Mouse (Mus musculus) CH12.LX (cell line): ENCODE measurements around the gene Arrdc3. TPM values are rescaled to one million over a fixed set of nuclear protein-coding genes. Genes with fewer than 3 reads are reported as not detected.
"Not testable (repeated sequence)": the region's sequence is repeated elsewhere in the genome, so short reads cannot be mapped to it uniquely, and the experiment has no call there.

Experiments
- DNase-seq: peaks from one replicate; pipeline ENCODE4 v3.0.0-alpha.2; 2013; ENCODE audit errors: extremely low read depth
- H3K27ac ChIP-seq: 2 replicates; pipeline ENCODE4 v1.5.1; 2012; ENCODE audit warnings: low read depth, mild to moderate bottlenecking, control low read depth, moderate library complexity; ENCODE audit not compliant: insufficient read depth
- H3K27me3 ChIP-seq: replicated peaks from 2 replicates; pipeline ENCODE3; 2012; ENCODE audit warnings: inconsistent platforms
- H3K36me3 ChIP-seq, 2 experiments: replicated peaks in 1 of 2; 2 replicates each; pipeline versions ENCODE3 to v1.6.1; 2012; ENCODE audit warnings: inconsistent platforms in 1 of 2, low read length in 1 of 2, mild to moderate bottlenecking in 1 of 2, mixed read lengths in 1 of 2, moderate library complexity in 1 of 2; ENCODE audit not compliant: control insufficient read depth in 1 of 2, insufficient read depth in 1 of 2
- H3K4me1 ChIP-seq, 2 experiments: 2 replicates each; pipeline ENCODE4 v1.6.1; 2012; ENCODE audit warnings: inconsistent platforms in 1 of 2, moderate library complexity in 1 of 2; ENCODE audit not compliant: insufficient read depth in 2 of 2, control insufficient read depth in 1 of 2
- H3K4me2 ChIP-seq: 2 replicates; pipeline ENCODE4 v1.6.1; 2012; ENCODE audit warnings: low read depth, mild to moderate bottlenecking, control low read depth; ENCODE audit not compliant: poor library complexity, insufficient read depth, severe bottlenecking
- H3K4me3 ChIP-seq, 3 experiments: fragments of 150-350 bp in 1 of 3; sonication (generic) in 1 of 3; replicated peaks in 1 of 3; 2 replicates each; pipeline versions ENCODE3 to v1.5.1; 2011 to 2012; ENCODE audit warnings: low read depth in 2 of 3, low read length in 2 of 3, mild to moderate bottlenecking in 2 of 3, moderate library complexity in 2 of 3, control low read depth in 1 of 3, improper control_type of control experiment in 1 of 3, inconsistent platforms in 1 of 3, mixed read lengths in 1 of 3; ENCODE audit not compliant: poor library complexity in 1 of 3
- H3K79me2 ChIP-seq: replicated peaks from 2 replicates; pipeline ENCODE4 v1.6.1; 2012; ENCODE audit warnings: mild to moderate bottlenecking, moderate library complexity; ENCODE audit not compliant: control insufficient read depth, poor library complexity, insufficient read depth, severe bottlenecking; ENCODE audit errors: extremely low read depth
- H3K9ac ChIP-seq: 2 replicates; pipeline ENCODE4 v1.6.1; 2012; ENCODE audit warnings: low read depth, mild to moderate bottlenecking, control low read depth, moderate library complexity; ENCODE audit not compliant: insufficient read depth
- H3K9me3 ChIP-seq: replicated peaks from 2 replicates; pipeline ENCODE3; 2012; ENCODE audit warnings: low read length, inconsistent platforms, mixed read lengths
- ELF1 ChIP-seq: IDR thresholded peaks from 2 replicates; pipeline ENCODE4 v1.6.1; 2014; ENCODE audit warnings: low read depth, mild to moderate bottlenecking, inconsistent platforms, low read length, improper control_type of control experiment
- EP300 ChIP-seq: IDR thresholded peaks from 2 replicates; pipeline ENCODE4 v1.6.1; 2011; ENCODE audit warnings: low read length, improper control_type of control experiment
- ETS1 ChIP-seq: conservative IDR thresholded peaks from 2 replicates; pipeline ENCODE4 v1.6.1; 2012; ENCODE audit warnings: low read depth, mild to moderate bottlenecking, inconsistent platforms, low read length, improper control_type of control experiment, moderate library complexity
- HCFC1 ChIP-seq: IDR thresholded peaks from 2 replicates; pipeline ENCODE4 v1.6.1; 2012; ENCODE audit warnings: low read depth, mild to moderate bottlenecking, inconsistent platforms, low read length, improper control_type of control experiment
- JUN ChIP-seq: IDR thresholded peaks from 2 replicates; pipeline ENCODE4 v1.6.1; 2011; ENCODE audit warnings: low read depth, mild to moderate bottlenecking, low read length, improper control_type of control experiment, moderate library complexity; ENCODE audit not compliant: insufficient read depth
- JUND ChIP-seq: conservative IDR thresholded peaks from 2 replicates; pipeline ENCODE4 v1.6.1; 2011; ENCODE audit warnings: low read depth, low read length, improper control_type of control experiment
- KAT2A ChIP-seq: IDR thresholded peaks from 2 replicates; pipeline ENCODE4 v1.6.1; 2012; ENCODE audit warnings: low read length, improper control_type of control experiment, inconsistent platforms; ENCODE audit not compliant: insufficient replicate concordance
- MAX ChIP-seq: IDR thresholded peaks from 2 replicates; pipeline ENCODE4 v1.6.1; 2011; ENCODE audit warnings: low read length, improper control_type of control experiment
- MAZ ChIP-seq: IDR thresholded peaks from 2 replicates; pipeline ENCODE4 v1.6.1; 2012; ENCODE audit warnings: low read depth, mild to moderate bottlenecking, inconsistent platforms, low read length, improper control_type of control experiment, moderate library complexity
- MYC ChIP-seq: IDR thresholded peaks from 2 replicates; pipeline ENCODE4 v1.6.1; 2011; ENCODE audit warnings: low read depth, mild to moderate bottlenecking, improper control_type of control experiment, low read length
- POLR2A ChIP-seq: IDR thresholded peaks from 2 replicates; pipeline ENCODE4 v1.6.1; 2011; ENCODE audit warnings: low read depth, mild to moderate bottlenecking, improper control_type of control experiment, low read length
- SMC3 ChIP-seq: IDR thresholded peaks from 2 replicates; pipeline ENCODE4 v1.6.1; 2011; ENCODE audit warnings: low read depth, low read length, improper control_type of control experiment
- USF1 ChIP-seq: IDR thresholded peaks from 2 replicates; pipeline ENCODE4 v1.6.1; 2014; ENCODE audit warnings: low read depth, mild to moderate bottlenecking, inconsistent platforms, low read length, improper control_type of control experiment
- ZNF384 ChIP-seq: IDR thresholded peaks from 2 replicates; pipeline ENCODE4 v1.6.1; 2012; ENCODE audit warnings: low read depth, low read length, improper control_type of control experiment, inconsistent platforms
- dilution Hi-C: fragments of 300-500 bp; cut with MboI; formaldehyde crosslinking; loops from 2 replicates; pipeline ENCODE4 v1.14.3; 2020; ENCODE audit warnings: low sequenced_read_pairs; ENCODE audit not compliant: extremely low pct_unique_long_range_greater_than_20kb, extremely low pct_ligation_motif_present
- in situ Hi-C: fragments of 300-500 bp; cut with MboI; formaldehyde crosslinking; loops from 3 replicates; pipeline ENCODE4 v1.14.3; 2019; ENCODE audit warnings: low sequenced_read_pairs, low pct_ligation_motif_present, low pct_unique_long_range_greater_than_20kb, mixed read lengths
- polyA plus RNA-seq: library from polyadenylated mRNA; unstranded; fragments of >175 nt; gene quantifications from 2 replicates; pipeline ENCODE4 v1.2.1, GENCODE M21; 2012; ENCODE audit warnings: low read depth; ENCODE audit not compliant: insufficient read length
- total RNA-seq, 2 experiments: library from RNA; depleted of rRNA; stranded (reverse); fragments of 300-350 nt in 1 of 2; fragments of >200 nt in 1 of 2; gene quantifications; 2 replicates each; pipeline ENCODE4 v1.2.3; 2012 to 2014

Gene Arrdc3
- total and polyA plus RNA-seq, 3 experiments: 3.8 to 11.7 (median 5.6) TPM

DNA sequence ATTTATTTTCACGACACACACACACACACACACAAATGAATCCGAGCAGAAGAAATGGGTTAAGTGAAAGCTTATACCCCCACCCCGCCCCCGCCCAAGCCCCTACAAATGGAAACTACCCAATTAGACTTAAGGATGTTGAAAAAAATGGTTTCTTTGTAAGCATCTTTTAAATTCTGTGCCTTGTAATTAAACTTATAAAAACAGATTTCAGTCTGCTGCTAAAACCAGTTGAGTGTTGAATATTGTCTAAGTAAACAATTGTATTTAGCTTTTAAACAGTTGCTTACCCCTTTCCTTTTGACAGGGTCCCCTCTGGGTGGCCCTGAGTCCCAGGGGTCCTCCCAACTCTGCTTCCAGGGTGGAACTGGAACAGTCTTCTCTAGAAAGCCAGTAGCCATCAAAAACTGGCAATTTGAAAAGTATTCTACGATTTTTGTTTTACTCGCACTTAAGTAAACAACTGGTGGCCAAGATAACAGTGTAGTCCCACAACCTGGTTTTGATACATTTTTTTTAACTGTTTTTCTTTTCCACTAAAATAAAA, 3.6 kb downstream of the Arrdc3 start:
- Histone ChIP-seq H3K4me2 (peak overlapping the region; percentile 94), H3K27me3 (no peaks in the 10 kb centered on the region), H3K4me1 (peaks cover 0 to 10% of the 10 kb centered on the region in 2 experiments; a peak in 1 of 4 replicates), H3K9ac (peak overlapping the region; percentile 78), H3K36me3 (peaks cover 15 to 28% of the 10 kb centered on the region in 2 experiments), H3K27ac (peak overlapping the region; percentile 93), H3K4me3 (peak overlapping the region; percentile 69 to 79 (median 72)), H3K79me2 (peaks cover 2% of the 10 kb centered on the region; the same call in 1 of the 2 replicates), H3K9me3 (no peaks in the 10 kb centered on the region)
- in situ Hi-C loops (loop anchor here (25.0 kb wide), 1 partner anchor 276 kb away; no protein-coding TSS in a partner anchor), dilution Hi-C loops (no loop called here)
- DNase-seq: peak; percentile 29
- TF ChIP-seq SMC3 (no peak), MAZ (0 out of 2 replicates have a peak, but pooled peaks have one; percentile 32), HCFC1 (peak; percentile 7; the same call in 1 of the 2 replicates), JUN (no peak)

DNA sequence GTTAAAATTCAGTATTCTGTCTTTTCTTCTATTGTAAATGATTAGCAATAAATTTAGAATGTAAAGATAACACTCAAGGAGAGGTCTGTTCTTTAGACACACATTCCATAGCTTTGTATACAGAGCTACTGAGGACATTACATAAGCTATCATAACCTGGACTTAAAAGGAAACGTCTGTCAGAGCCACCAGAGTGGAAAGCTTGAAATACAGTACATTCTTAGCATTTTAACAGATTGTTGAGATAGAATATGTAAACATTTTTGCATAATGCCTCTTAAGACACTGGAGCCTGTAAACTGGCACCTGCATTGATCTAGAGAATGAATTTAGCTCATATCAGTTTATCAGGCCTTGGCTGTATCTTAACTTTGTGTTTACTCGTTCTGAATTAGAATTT, 4.7 kb downstream of the Arrdc3 start:
- peaks cover 16 to 36% of the 10 kb centered on the region in 2 experiments for H3K36me3 ChIP-seq
- DNase-seq: no peak
- no peaks in the 10 kb centered on the region for H3K9me3 ChIP-seq
- no peak overlapping the region for H3K4me3 ChIP-seq
- H3K4me2 ChIP-seq: no peak overlapping the region
- 0 out of 4 replicates have a peak, but pooled peaks cover 0 to 6% of the 10 kb centered on the region in 2 experiments for H3K4me1 ChIP-seq
- no peak for TF ChIP-seq POLR2A
- no peak for TF ChIP-seq SMC3
- TF ChIP-seq ZNF384: no peak
- TF ChIP-seq KAT2A: no peak
- TF ChIP-seq MYC: no peak
- no peak for TF ChIP-seq MAX
- no peak for TF ChIP-seq USF1
- no peak for TF ChIP-seq EP300
- no peak for TF ChIP-seq JUND
- TF ChIP-seq ETS1: no peak
- no peak for TF ChIP-seq ELF1
- dilution Hi-C loops (no loop called here), in situ Hi-C loops (loop anchor here (25.0 kb wide), 1 partner anchor 274 kb away; no protein-coding TSS in a partner anchor)
- no peak overlapping the region for H3K27ac ChIP-seq
- no peaks in the 10 kb centered on the region for H3K27me3 ChIP-seq
- H3K79me2 ChIP-seq: peaks cover 2% of the 10 kb centered on the region; the same call in 1 of the 2 replicates
- no peak overlapping the region for H3K9ac ChIP-seq

DNA sequence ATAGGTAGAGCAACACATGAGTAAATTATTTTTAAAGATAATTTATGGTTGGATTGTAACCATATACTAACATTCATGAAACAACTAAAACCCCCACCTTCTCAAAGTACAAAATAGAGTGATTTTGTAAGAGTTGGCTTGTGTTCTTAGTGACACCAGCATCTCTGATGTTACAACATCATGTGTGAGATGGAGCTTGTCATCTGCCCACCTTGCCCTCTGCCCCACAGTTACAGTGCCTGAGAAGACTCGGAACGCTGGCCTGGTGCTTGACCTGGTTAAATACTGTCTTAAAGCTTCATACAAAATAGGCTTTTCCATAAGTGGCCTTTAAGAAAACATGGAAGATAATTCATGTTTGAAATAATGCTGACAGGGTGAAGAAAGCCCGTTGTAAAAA, 11.7 kb downstream of the Arrdc3 start:
- DNase-seq, H3K27ac ChIP-seq, H3K9me3 ChIP-seq, dilution Hi-C loops, H3K4me2 ChIP-seq, H3K79me2 ChIP-seq, H3K4me1 ChIP-seq, H3K9ac ChIP-seq, H3K4me3 ChIP-seq, H3K27me3 ChIP-seq: not testable (repeated sequence)
- peaks cover 28 to 43% of the 10 kb centered on the region in 2 experiments for H3K36me3 ChIP-seq
- in situ Hi-C loops: loop anchor here (25.0 kb wide), 1 partner anchor 267 kb away; no protein-coding TSS in a partner anchor
